Mouse (Mus musculus) MEL (cell line): ENCODE results near the gene Klf15. TPM values are rescaled to one million over a fixed set of nuclear protein-coding genes. Genes with fewer than 3 reads are reported as not detected.

Experiments
- DNase-seq: peaks from one replicate; pipeline ENCODE4 v3.0.0; 2011; ENCODE audit warnings: low read depth, low spot score
- H3K27ac ChIP-seq: 2 replicates; pipeline ENCODE4 v1.5.1; 2012; ENCODE audit warnings: low read depth, mild to moderate bottlenecking, control low read depth, low read length, moderate library complexity; ENCODE audit not compliant: control insufficient read depth
- H3K27me3 ChIP-seq, 2 experiments: fragments of 150-350 bp in 1 of 2; sonication (generic) in 1 of 2; 2 replicates each; pipeline ENCODE4 v1.6.1; 2012; ENCODE audit warnings: low read length in 2 of 2, mild to moderate bottlenecking in 2 of 2, improper control_type of control experiment in 1 of 2, moderate library complexity in 1 of 2; ENCODE audit not compliant: insufficient read depth in 2 of 2, control insufficient read depth in 1 of 2
- H3K36me3 ChIP-seq, 2 experiments: 2 replicates each; pipeline ENCODE4 v1.6.1; 2012 to 2014; ENCODE audit warnings: low read length in 2 of 2, improper control_type of control experiment in 1 of 2, inconsistent platforms in 1 of 2, mild to moderate bottlenecking in 1 of 2; ENCODE audit not compliant: insufficient read depth in 2 of 2, control insufficient read depth in 1 of 2
- H3K4me1 ChIP-seq, 2 experiments: fragments of 150-350 bp in 1 of 2; sonication (generic) in 1 of 2; 2 replicates each; pipeline ENCODE4 v1.6.1; 2012; ENCODE audit warnings: low read length in 2 of 2, improper control_type of control experiment in 1 of 2, mild to moderate bottlenecking in 1 of 2; ENCODE audit not compliant: insufficient read depth in 2 of 2, control insufficient read depth in 1 of 2
- H3K4me3 ChIP-seq, 2 experiments: fragments of 150-350 bp in 1 of 2; sonication (generic) in 1 of 2; 2 replicates each; pipeline ENCODE4 v1.5.1; 2012; ENCODE audit warnings: low read depth in 2 of 2, low read length in 2 of 2, mild to moderate bottlenecking in 2 of 2, moderate library complexity in 2 of 2, control low read depth in 1 of 2, improper control_type of control experiment in 1 of 2; ENCODE audit not compliant: control insufficient read depth in 1 of 2, insufficient read depth in 1 of 2
- H3K79me2 ChIP-seq: 2 replicates; pipeline ENCODE4 v1.6.1; 2012; ENCODE audit warnings: mild to moderate bottlenecking, low read length, moderate library complexity; ENCODE audit not compliant: control insufficient read depth, poor library complexity, insufficient read depth
- H3K9ac ChIP-seq: 2 replicates; pipeline ENCODE4 v1.6.1; 2012; ENCODE audit warnings: low read depth, mild to moderate bottlenecking, control low read depth, low read length, moderate library complexity; ENCODE audit not compliant: control insufficient read depth, poor library complexity, severe bottlenecking
- H3K9me3 ChIP-seq: fragments of 150-350 bp; sonication (generic); replicated peaks from 2 replicates; pipeline ENCODE4 v1.6.1; 2012; ENCODE audit warnings: mild to moderate bottlenecking, low read length, improper control_type of control experiment, moderate library complexity; ENCODE audit not compliant: insufficient read depth
- E2F4 ChIP-seq: IDR thresholded peaks from 2 replicates; pipeline ENCODE4 v1.6.1; 2011; ENCODE audit warnings: low read depth, low read length, improper control_type of control experiment, borderline replicate concordance
- ELF1 ChIP-seq: IDR thresholded peaks from 2 replicates; pipeline ENCODE4 v1.6.1; 2014; ENCODE audit warnings: low read depth, mild to moderate bottlenecking, inconsistent platforms, low read length, improper control_type of control experiment, moderate library complexity
- EP300 ChIP-seq, 2 experiments: IDR thresholded peaks; 2 replicates each; pipeline ENCODE4 v1.6.1; 2011; ENCODE audit warnings: improper control_type of control experiment in 2 of 2, low read length in 2 of 2, low read depth in 1 of 2, mild to moderate bottlenecking in 1 of 2
- GABPA ChIP-seq: IDR thresholded peaks from 2 replicates; pipeline ENCODE4 v1.6.1; 2012; ENCODE audit warnings: low read depth, mild to moderate bottlenecking, inconsistent platforms, low read length, improper control_type of control experiment, moderate library complexity
- GATA1 ChIP-seq: IDR thresholded peaks from 2 replicates; pipeline ENCODE4 v1.6.1; 2011; ENCODE audit warnings: low read depth, low read length, improper control_type of control experiment
- HCFC1 ChIP-seq: IDR thresholded peaks from 2 replicates; pipeline ENCODE4 v1.6.1; 2012; ENCODE audit warnings: low read depth, mild to moderate bottlenecking, inconsistent platforms, low read length, improper control_type of control experiment, moderate library complexity
- KAT2A ChIP-seq: conservative IDR thresholded peaks from 2 replicates; pipeline ENCODE4 v1.6.1; 2012; ENCODE audit warnings: low read depth, low read length, improper control_type of control experiment, inconsistent platforms
- MAX ChIP-seq: IDR thresholded peaks from 2 replicates; pipeline ENCODE4 v1.6.1; 2011; ENCODE audit warnings: low read length, improper control_type of control experiment
- MAZ ChIP-seq: IDR thresholded peaks from 2 replicates; pipeline ENCODE4 v1.6.1; 2012; ENCODE audit warnings: low read depth, mild to moderate bottlenecking, inconsistent platforms, low read length, improper control_type of control experiment
- MYB ChIP-seq: IDR thresholded peaks from 2 replicates; pipeline ENCODE4 v1.6.1; 2011; ENCODE audit warnings: mild to moderate bottlenecking, low read depth, low read length, improper control_type of control experiment
- MYC ChIP-seq: IDR thresholded peaks from 2 replicates; pipeline ENCODE4 v1.6.1; 2011; ENCODE audit warnings: low read depth, mild to moderate bottlenecking, low read length, improper control_type of control experiment, moderate library complexity
- NELFE ChIP-seq: IDR thresholded peaks from 2 replicates; pipeline ENCODE4 v1.6.1; 2011; ENCODE audit warnings: low read depth, low read length, improper control_type of control experiment
- NRF1 ChIP-seq: IDR thresholded peaks from 2 replicates; pipeline ENCODE4 v1.6.1; 2014; ENCODE audit warnings: low read depth, mild to moderate bottlenecking, inconsistent platforms, low read length, improper control_type of control experiment, moderate library complexity; ENCODE audit not compliant: poor library complexity, insufficient read depth, severe bottlenecking
- POLR2A ChIP-seq, 2 experiments: IDR thresholded peaks; 2 replicates each; pipeline ENCODE4 v1.6.1; 2011 to 2012; ENCODE audit warnings: low read length in 2 of 2, mild to moderate bottlenecking in 2 of 2, control low read depth in 1 of 2, improper control_type of control experiment in 1 of 2, low read depth in 1 of 2, moderate library complexity in 1 of 2; ENCODE audit not compliant: control insufficient read depth in 1 of 2, insufficient read depth in 1 of 2, poor library complexity in 1 of 2
- POLR2AphosphoS5 ChIP-seq: IDR thresholded peaks from 2 replicates; pipeline ENCODE4 v1.6.1; 2012; ENCODE audit warnings: low read depth, borderline replicate concordance, mild to moderate bottlenecking, inconsistent platforms, low read length, moderate library complexity, mixed read lengths
- RAD21 ChIP-seq: IDR thresholded peaks from 2 replicates; pipeline ENCODE4 v1.6.1; 2011; ENCODE audit warnings: mild to moderate bottlenecking, low read depth, low read length, improper control_type of control experiment
- RCOR1 ChIP-seq: IDR thresholded peaks from 2 replicates; pipeline ENCODE4 v1.6.1; 2012; ENCODE audit warnings: low read depth, mild to moderate bottlenecking, inconsistent platforms, low read length, improper control_type of control experiment
- SIN3A ChIP-seq: IDR thresholded peaks from 2 replicates; pipeline ENCODE4 v1.6.1; 2012; ENCODE audit warnings: low read length, improper control_type of control experiment, inconsistent platforms
- TAL1 ChIP-seq: IDR thresholded peaks from 2 replicates; pipeline ENCODE4 v1.6.1; 2012; ENCODE audit warnings: mild to moderate bottlenecking, inconsistent platforms, low read length, moderate library complexity, mixed read lengths
- UBTF ChIP-seq: IDR thresholded peaks from 2 replicates; pipeline ENCODE4 v1.6.1; 2012; ENCODE audit warnings: low read depth, mild to moderate bottlenecking, inconsistent platforms, low read length, improper control_type of control experiment, moderate library complexity, borderline replicate concordance; ENCODE audit not compliant: insufficient read depth
- USF1 ChIP-seq: IDR thresholded peaks from 2 replicates; pipeline ENCODE4 v1.6.1; 2014; ENCODE audit warnings: low read depth, mild to moderate bottlenecking, inconsistent platforms, low read length, improper control_type of control experiment, moderate library complexity
- ZC3H11A ChIP-seq: IDR thresholded peaks from 2 replicates; pipeline ENCODE4 v1.6.1; 2012; ENCODE audit warnings: low read depth, mild to moderate bottlenecking, inconsistent platforms, low read length, improper control_type of control experiment
- polyA plus RNA-seq, 2 experiments: library from polyadenylated mRNA; stranded (reverse) in 1 of 2; unstranded in 1 of 2; fragments of >175 nt in 1 of 2; fragments of >200 nt in 1 of 2; gene quantifications; 2 replicates each; pipeline versions ENCODE4 v1.2.1 to v1.2.4; 2012; ENCODE audit warnings: low replicate concordance in 2 of 2, low read depth in 1 of 2; ENCODE audit not compliant: insufficient read length in 2 of 2, insufficient read depth in 1 of 2, missing spikeins in 1 of 2
- total RNA-seq: library from RNA; depleted of rRNA; stranded (reverse); fragments of 300-350 nt; gene quantifications from 2 replicates; pipeline ENCODE4 v1.2.3, GENCODE M21; 2012

Gene Klf15
- total and polyA plus RNA-seq, 3 experiments: not detected

DNA sequence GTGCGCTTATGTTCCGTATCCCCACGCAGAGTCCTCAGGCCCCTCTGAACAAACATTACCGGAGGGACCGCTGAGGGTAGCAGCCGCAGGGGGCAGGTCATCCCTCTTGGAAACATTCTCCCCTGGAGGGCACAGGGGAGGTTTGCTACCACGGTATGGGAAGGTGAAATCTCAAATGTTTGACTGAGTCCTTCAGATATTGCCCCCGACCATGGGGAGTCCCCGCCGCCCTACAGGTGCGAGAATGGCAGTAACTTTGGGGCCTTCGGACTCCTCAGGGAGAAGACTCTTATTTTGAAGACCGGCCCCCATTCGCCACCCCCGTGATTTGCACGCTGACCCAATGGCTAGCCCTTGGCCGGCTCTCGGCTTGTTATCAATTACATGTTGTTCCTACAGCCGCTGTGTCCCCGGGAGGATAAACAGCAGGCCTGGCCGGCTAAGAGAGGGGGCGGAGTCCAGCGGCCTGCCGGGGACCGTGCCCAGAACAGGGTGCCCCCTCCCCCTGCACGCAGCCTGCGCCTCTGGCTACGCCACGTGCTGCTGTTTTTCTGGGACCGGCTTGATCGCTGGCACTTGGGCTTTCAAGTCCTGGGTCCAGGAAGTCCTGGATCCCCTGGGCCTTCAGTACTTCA lies 969 bp downstream of the Klf15 start:
- no peaks in the 10 kb centered on the region for H3K79me2 ChIP-seq
- H3K9me3 ChIP-seq: no peaks in the 10 kb centered on the region
- no peak overlapping the region for H3K27ac ChIP-seq
- H3K4me1 ChIP-seq: no peaks in the 10 kb centered on the region
- TF ChIP-seq MYB: no peak
- TF ChIP-seq MAX: no peak
- no peak for TF ChIP-seq USF1
- no peak for TF ChIP-seq POLR2AphosphoS5
- no peak for TF ChIP-seq E2F4
- TF ChIP-seq POLR2A (IDR thresholded peaks at IDR 0.05; ENCODE audit: control insufficient read depth in 1 of 2, insufficient read depth in 1 of 2, low read depth in 1 of 2, low read length in 2 of 2, poor library complexity in 1 of 2): no peak
- TF ChIP-seq UBTF: no peak
- no peak for TF ChIP-seq MYC
- no peak for TF ChIP-seq NELFE
- no peak for TF ChIP-seq ELF1
- no peak for TF ChIP-seq GATA1
- no peak for TF ChIP-seq EP300 (IDR thresholded peaks at IDR 0.05; ENCODE audit: low read depth in 1 of 2, low read length in 2 of 2)
- no peak for TF ChIP-seq RCOR1
- no peak for TF ChIP-seq MAZ
- no peak for TF ChIP-seq TAL1
- no peak for TF ChIP-seq KAT2A
- TF ChIP-seq GABPA: no peak
- TF ChIP-seq SIN3A: no peak
- TF ChIP-seq RAD21: no peak
- DNase-seq: no peak
- no peaks in the 10 kb centered on the region for H3K36me3 ChIP-seq
- no peak overlapping the region for H3K4me3 ChIP-seq
- peaks cover 0 to 2% of the 10 kb centered on the region in 2 experiments; a peak in 1 of 4 replicates for H3K27me3 ChIP-seq
- no peak overlapping the region for H3K9ac ChIP-seq

DNA sequence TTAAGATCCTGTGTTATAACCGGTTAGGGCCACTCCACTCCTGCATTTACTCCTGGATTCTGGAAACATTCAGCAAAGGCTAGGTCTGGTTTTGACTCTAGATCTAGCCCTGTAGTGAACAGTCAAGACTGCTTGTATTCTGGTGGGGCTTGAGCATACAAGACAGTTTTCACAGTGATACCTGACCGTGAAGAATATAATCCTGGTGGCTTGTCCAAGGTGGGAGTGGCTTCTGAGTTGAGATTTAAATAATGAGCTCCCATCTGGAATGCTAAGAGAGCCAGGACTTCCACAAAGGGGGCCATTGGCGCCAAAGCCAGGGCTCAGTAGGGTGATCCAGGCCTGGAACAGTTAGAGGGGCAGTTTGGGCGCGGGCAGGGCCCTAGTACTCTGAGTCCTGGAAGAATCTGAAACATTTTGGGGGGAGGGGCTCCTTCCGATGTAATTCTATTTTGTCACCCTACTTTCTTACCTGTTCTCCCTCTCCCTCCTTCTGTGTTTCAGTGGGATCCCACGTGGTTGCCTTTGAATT lies 1.6 kb downstream of the Klf15 start:
- Histone ChIP-seq H3K9me3 (no peaks in the 10 kb centered on the region), H3K4me3 (no peak overlapping the region), H3K9ac (no peak overlapping the region), H3K4me1 (no peaks in the 10 kb centered on the region), H3K27me3 (peaks cover 0 to 2% of the 10 kb centered on the region in 2 experiments; a peak in 1 of 4 replicates), H3K27ac (no peak overlapping the region), H3K79me2 (no peaks in the 10 kb centered on the region), H3K36me3 (no peaks in the 10 kb centered on the region)
- no peak for TF ChIP-seq GABPA
- no peak for TF ChIP-seq EP300 (IDR thresholded peaks at IDR 0.05; ENCODE audit: low read depth in 1 of 2, low read length in 2 of 2)
- TF ChIP-seq NRF1: no peak
- TF ChIP-seq NELFE: no peak
- TF ChIP-seq MAZ: no peak
- no peak for TF ChIP-seq MYB
- no peak for TF ChIP-seq ZC3H11A
- TF ChIP-seq MYC: no peak
- TF ChIP-seq HCFC1: no peak
- DNase-seq: no peak
